Mouse (Mus musculus) testis, postnatal 10 days (tissue): ENCODE measurements around the gene Supt4a.

Experiments used
- DNase-seq: peaks from one replicate; pipeline ENCODE4 v3.0.0; 2021; ENCODE audit warnings: low spot score

Gene Supt4a

DNA sequence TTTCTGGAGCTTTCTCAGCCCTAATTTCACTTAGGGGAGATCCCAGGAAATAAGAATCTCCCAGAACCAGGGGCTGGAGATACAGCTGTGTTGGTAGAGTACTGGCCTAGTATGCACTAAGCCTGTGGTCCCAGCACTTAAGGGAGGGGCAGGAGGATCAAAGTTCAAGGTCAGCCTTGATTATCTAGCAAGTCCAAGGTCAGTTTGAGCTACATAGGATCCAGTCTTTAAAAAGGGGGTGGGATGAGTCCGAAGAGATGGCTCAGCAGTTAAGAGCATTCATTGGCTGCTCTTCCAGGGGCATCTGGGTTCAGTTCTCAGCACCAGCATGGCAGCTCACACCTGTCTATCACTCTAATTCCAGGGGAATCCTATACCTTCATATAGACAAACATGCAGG, 15.0 kb downstream of the Supt4a start:
- DNase-seq = no peak

DNA sequence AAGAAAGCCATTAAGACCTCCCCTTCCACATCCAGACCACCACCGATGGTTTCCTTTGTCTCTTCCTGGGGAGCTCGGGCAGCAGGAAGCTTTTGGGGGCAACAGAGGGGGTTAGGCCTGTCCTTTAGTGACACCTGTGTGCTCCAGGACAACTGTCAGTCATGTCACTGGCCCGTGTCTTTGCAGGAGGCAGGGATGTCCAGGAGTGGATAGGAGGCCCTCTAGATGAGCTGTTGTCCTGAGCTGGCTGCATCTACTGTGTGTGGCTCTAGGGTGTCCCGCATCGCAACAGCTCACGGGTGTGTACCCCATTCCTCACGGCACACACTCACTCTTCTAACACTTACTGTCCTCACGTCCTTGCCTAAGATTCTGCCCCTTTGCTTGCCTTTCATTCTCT, 15.9 kb downstream of the Supt4a start:
- DNase-seq = no peak

DNA sequence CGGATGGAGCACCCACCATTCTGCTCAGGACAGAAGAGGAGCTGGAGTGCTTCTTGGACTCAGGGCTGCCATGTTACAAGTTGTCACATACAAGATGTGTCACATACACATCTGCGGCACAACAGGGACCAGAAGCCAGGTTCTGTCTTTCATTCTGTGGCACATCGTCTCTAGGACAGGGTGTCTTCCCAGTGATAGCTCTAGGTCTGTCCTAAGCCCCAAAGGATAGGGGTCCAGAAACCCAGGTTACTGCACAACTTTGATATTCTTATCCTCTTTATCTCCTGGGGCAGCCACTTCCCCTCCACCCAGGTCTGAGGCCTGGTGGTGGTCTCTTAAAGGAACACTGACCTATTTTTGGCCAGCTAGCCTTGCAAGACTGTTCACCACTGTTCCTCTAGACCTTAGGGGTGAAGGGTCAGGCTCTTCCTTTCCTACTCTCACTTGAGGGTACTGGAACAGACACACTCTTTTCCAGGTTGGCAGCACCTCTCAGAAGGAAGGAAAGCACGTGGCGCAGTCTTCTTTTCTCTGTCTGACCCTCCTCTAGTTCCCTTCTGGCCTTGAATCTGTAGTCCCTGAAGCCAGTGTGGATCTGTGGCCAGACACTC, 16.6 kb downstream of the Supt4a start:
- DNase-seq = no peak

DNA sequence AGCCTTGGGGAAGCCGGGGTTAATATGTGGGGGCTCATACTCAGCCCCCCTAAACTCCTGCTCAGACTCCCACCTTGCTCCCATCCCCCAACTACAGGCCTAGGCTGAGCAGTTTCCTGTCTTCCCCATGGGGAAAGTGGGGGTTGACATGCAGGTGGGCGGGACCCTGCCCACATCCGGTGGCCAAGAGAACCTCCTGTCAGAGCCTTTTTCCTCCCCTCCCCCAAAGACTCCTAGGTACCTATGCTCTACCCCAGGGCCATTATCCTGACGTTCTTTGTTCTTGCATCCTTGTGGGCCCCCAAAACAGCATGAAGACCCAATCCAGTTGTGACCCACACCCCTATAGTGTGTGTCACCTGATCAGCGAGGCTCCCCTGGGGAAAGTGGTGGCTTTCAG, 17.3 kb downstream of the Supt4a start:
- no peak for DNase-seq

DNA sequence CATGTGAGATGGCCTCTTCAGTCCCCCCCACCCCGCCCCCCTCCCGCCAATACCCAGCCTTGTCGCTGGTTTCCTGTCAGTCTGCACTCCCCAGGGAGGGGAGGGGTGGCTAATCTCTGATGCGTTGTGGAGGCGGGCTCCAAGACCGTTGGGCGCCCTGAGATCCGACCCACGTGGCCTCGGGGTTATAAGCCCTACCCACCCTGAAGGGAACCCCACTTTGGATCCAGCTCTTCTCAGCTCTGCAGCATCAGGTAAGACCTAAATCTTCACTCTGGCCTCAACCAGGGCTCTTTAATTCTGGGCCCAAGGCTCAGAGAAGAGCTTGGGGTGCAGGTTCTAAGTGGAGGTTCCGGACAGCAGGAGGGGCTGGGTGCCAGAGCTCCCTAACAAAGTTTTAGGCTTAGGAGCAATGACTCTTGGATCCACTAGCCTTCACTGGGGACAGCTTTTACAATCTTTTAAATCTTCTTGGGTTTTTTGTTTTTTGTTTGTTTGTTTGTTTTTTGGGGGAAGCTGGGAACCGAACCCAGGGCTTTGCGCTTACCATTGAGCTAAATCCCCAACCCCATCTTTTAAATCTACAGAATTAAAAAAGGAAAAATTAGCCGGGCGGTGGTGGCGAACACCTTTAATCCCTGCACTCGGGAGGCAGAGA, 18.1 kb downstream of the Supt4a start:
- no peak for DNase-seq

DNA sequence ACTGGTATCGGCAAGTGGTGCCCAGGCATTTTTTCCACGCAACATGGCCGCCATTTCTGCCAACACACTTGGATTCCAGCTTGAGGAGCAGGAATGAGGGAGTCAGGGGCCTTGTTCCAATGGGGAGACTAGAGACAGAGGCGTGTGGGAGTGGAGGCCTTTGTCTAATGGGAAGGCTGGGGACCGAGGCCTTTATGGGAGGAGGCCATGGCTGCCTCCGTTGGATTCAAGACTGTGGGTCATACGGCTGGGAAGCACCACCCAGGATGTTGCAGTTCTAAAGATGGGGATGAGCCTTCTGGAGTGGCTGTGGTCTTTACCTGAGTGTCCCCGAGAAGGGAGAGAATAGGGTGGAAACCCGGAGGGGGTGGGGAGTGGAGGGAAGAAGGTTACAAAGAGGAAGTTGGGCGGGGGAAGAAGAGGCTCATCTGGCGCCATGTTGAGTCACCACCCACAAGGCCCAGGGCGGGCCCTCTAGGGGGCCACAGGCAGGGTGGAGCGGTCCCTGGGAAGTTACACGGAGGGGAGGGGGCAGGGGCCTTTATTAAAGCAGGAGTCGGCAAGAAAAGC, 19.0 kb downstream of the Supt4a start:
- no peak for DNase-seq

DNA sequence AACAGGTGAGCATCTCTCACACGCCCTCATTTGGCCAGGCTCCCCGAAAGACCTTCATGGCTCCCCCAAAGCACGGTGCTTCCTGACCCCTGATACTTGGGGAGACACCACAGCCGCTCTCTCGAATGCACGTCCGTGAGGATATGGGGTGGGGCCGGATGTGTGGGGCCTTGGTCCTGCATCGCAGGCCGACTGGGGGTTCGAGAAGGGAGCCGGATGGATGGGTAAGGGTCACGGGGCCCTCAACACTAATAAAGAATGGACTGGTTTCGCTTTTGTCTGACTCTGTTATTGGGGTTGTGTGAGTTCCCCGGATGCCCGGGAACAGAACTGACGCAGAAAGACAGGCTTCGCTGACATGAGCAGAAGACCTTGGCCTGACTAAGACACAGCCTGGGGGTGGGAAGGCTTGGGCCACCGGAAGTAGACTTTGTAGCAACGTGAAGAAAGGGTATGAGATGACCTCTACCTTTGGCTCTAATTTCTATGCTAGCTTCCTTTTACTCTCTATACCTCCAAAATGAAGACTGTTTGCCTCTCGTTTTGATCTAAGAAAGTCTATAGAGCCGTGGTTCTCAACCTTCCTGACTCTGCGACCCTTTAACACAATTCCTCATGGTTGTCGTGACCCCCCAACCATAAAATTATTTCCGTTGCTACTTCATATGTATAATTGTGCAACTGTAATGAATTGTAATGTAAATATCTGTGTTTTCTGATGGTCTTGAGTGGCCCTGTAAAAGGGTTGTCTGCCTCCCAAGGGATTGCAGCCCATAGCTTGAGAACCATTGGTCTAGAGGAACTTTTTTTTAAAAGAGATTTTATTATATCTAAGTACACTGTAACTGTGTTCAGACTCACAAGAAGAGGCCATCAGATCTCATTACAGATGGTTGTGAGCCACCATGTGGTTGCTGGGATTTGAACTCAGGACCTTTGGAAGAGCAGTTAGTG, 19.9 kb downstream of the Supt4a start:
- DNase-seq = no peak

DNA sequence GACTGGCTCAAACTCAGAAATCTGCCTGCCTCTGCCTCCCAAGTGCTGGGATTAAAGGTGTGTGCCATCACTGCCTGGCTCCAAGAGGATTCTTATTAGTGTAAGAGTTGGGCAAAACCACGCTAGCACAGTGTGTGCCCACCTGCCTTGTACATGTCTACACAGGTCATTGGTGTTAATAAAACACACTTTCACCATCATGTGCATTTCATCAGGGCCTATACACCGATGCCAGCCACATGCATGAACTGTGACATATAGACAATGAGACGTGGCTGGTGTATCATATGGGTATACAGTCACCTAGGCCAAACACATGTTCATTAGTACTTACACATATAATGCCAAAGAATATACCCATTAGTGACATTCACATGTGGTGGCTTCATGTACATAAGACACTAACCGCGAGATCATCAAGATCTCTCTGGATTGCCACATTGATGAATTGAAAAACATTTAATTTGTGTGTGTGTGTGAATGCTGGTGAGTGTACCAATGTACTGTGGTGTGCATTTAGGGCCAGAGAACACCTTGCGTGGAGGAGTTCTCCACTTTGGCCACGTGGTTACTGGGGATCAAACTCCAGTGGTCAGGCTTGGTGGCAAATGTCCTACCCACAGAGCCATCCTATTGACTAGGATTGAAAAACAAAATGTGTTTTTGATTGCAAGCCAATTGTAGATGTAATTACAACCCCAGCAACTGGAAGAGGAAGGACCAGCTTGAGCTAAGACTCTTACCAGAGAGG, 21.0 kb downstream of the Supt4a start:
- DNase-seq = no peak

DNA sequence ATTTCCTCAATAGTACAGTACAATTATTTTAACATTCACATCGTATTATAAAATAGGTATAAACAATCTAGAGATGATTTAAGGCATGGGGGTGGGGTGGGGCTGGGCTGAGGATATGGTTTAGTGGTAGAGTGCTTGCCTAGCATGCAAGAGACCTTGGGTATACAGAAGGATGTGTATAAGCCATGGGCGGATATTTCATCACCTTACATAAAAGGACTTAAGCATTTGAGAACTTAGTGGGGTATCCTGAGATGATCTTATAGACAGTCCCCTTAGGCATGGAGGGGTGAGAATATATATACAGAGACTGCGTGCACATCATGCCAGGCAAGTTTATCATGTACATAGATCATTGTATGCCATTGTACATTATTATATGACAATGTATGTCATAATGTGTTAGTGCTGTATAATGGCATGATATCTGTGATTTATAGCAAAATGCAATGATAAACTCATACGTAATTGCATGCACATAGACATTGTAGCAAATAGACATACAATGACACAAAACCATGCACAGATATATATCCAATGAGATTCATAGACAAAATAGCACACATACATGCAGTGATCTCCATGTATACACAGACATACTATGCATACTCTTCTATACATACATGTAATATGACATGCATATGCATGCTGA, 21.7 kb downstream of the Supt4a start:
- DNase-seq = no peak

DNA sequence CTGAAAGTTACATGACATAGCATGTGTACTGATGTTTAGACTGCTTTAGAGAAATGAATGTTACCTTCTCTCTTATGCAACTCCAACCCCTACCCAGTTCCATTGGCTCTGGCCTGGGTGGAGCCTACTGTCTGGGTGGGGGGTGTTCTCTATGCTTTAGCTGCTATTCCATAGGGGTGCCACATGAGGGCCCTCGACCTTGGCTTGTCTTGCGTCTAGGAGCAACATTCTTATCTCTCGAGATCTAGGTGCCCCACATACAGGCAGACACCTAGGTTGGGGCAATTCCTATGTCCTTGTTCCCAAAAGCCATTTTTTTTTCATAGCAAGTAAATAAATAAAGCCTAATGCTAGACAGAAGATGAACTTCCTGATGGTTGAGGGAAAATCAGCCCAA, 22.3 kb downstream of the Supt4a start:
- no peak for DNase-seq

DNA sequence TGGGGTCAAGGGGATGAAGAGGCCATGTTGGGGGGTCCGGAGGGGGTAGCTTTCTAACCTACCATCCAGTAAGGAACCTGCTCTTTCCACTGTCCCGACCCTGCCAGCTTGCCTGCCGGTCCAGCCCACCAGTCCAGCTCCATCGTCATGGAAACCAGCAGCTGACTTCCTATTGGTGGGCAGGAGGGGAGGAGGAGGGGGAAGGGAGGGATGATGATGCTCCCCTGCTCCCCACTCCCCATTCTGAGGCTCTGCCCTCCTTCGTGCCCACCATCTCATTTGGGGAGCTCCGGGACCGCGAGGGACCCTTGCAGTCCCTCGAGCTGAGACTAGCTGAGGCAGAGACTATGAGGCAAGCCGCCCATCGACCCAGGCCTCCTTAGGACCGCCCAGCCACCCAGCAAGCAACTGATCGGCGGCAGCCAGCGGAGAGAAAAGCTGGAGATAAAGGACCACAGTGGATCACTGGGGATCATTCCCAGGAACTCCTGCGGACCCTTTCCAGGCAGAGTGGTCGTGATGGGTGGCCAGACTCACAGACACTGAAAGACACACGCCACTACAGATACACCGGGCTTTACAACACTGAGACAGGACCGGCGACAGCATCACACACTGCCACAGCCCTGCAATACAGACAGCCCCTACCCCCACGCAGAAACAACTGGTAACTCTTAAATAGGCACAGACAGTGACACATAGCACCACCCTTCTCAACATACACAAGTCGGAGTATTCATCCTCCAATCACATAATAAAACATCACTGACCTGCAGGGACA, 23.1 kb downstream of the Supt4a start, which contains the start of gene Tspoap1:
Gene Tspoap1, plus strand, starts transcription at position 241 of the 781 bp plus-strand sequence.
- DNase-seq = no peak

DNA sequence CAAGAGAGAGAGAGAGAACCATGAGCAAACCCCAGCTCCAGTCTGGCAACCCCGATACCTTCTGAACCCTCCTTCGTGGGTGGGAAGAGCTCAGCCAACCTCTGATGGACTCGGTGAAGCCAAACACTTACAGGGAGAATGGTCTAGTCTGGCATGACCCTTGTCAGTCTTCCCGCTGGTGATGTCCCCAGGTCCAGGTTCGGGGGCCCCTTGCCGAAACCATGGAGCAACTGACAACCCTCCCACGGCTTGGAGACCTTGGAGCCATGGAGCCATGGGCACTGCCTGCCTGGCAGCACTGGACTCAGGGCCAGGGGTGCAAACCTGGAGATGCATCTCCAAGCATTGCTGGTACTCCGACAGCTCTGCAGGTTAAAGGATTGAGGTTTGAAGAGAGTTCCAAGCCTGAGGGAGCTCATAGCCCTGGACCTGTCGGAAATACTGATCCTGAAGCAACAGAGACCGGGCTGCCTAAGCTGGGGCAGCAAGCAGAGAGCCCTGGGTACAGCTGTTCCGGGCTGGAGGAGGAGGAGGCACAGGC, 23.9 kb downstream of the Supt4a start:
- DNase-seq = no peak

DNA sequence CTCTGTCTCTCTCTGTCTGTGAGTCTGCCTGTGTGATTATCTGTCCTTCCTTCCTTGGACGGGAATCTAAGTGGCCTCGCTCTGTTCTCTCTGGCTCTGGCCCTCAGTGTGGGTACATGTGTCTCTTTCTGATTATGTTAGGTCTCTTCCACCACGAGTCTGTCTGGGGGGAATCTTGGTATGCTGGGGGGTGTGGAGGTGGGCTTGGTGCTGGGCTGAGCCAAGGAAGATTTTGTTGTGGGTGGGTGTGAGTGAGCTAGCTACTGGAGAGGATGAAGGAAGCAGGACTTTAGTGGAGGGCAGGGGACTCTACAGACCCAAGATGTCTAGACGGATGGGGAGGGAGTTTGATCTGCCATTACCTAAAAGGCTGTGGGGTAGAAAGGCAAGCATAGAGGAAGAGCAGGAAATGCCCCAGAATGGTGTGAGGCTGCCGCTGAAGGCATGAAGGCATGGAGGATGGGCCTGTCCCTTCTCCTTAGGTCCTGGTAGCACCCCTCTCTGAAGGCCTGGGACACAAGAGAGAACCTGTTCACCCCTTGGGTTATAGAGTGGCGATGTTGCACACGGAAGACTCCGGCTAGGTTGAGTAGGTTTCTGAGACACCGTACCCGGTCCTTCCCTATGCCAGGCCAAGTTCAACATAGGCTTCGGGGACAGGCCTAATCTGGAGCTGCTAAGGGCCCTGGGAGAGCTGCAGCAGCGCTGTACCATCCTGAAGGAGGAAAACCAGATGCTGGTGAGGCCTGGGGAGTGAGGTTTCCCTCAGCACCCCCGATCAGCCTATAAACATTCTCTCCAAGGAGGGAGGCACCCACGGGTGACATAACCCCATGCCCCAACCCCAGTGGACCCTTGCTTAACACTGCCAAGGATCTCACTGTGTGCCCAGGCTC, 24.7 kb downstream of the Supt4a start:
- no peak for DNase-seq

DNA sequence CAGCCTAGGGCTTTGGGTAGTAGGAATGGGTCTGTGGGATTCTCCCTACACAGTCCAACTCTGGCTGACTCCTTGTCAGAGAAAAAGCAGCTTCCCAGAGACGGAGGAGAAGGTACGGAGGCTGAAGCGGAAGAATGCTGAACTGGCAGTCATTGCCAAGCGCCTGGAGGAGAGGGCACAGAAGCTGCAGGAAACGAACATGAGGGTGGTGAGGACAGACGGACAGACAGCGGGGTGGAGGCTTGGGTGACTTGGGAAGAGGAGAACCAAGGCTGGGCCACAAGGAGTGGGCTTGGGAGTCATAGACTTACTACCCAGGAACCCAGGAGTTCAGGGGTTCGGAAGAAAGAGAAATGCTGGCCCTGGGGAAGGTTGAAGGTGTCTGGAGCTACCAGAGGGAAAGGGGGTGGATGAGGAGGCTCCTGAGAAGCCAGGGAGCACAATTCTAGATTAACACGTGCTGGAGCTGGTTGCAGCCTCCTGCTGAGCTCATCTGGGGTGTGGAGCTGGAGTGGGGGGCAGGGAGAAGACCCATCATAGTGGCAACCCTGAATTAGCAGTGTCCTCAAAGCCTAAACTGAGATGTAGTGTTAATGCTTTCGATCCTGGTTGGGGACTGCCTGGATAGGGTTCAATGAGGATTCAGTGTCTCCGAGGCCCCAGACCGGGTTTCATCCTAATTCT, 25.5 kb downstream of the Supt4a start:
- DNase-seq = no peak

DNA sequence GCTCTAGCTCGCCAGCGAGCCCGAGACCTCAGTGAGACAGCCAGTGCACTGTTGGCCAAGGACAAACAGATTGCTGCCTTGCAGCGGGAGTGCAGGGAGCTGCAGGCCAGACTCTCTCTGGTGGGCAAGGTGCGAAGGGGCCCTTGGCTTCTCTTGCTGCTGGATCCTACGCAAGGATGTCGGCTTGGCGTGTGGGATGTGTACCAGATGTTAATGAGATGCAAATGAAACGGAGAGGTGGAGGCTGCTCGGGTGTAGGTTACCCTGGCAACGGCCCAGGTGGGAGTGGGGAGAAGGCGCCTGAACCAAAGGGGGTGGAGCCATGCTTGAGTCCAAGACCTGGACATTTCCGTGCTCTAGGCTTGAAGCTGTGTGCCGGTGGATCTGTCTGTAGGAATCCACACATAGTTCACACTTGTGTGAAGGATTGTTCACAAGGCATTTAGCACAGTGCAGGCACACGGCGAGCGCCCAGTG, 26.2 kb downstream of the Supt4a start:
- DNase-seq = peak; percentile 68

DNA sequence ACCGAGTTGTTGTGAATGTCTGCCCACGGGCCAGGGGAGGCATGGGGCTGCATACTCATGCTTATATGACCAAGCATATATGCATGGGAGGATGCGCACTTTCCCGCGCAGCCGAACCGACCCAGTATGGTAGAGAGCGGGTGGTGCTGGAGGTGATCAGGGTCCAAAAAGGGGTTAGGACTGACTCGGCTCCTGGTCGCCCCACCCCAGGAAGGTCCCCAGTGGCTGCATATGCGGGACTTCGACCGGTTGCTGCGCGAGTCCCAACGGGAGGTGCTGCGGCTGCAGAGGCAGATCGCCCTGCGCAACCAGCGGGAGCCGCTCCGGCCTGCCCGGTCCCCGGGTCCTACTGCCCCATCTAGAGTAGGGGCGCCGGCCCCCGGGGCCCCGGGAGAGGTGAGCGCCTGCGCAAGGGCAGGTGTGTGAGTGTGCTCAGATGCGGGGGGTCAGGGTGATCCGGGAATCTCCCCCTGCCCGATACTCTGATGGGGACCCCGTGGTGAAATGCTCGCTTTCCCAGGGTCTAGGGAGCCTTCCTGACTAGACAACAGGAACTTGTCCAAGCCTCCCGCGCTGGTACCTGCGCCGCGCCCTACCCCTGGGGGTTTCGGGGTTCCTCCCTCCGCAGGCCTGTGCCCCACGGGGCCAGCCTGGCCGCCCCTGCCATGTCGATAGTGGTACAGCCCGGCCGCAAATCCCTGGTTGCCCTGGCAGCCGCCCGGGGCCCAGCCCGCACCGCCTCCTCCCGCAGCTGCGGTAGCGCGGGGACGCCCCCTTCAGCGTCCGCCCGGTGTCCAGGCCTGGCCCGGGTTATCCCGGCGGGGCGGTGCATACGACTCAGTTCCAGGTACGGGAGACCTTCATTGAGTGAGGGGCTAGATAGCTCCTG, 26.9 kb downstream of the Supt4a start:
- DNase-seq = no peak

DNA sequence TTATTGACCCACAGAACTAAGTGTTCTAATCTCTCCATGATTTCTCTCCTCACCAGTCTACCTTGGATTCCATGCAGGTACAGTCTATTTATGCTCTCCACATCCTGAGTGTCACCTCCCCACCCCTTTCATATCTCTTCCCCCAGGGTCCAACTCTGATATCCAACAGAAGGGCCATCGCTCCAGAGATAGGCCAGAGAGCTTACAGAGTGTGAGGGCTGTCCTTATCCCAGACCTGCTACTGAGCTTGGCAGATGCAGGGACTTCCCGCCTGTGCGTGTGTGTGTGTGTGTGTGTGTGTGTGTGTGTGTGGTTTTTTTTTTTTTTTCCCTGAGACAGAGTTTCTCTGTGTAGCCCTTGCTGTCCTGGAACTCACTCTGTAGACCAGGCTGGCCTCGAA, 31.4 kb downstream of the Supt4a start:
- no peak for DNase-seq
